Mouse (Mus musculus) thymus, postnatal 0 days (tissue): Measurements from ENCODE around the gene Lgals7. TPM values are rescaled to one million over a fixed set of nuclear protein-coding genes. Genes with fewer than 3 reads are reported as not detected.

Source experiments
- polyA plus RNA-seq: library from polyadenylated mRNA; unstranded; fragments of >200 nt; fragmentation: Nextera tagmentation; extraction: Ambion mirVana; gene quantifications from 2 replicates; pipeline ENCODE4 v1.2.1, GENCODE M21; 2015

The Lgals7 gene
- polyA plus RNA-seq, 1 experiment from 2014 or later = 1.1 TPM

Other genes with a start within 250 kb of the Lgals7 start
- 0.06 and 0.07 TPM in 2 replicates for gene Acp7, start 232.5 kb upstream of the Lgals7 start, polyA plus RNA-seq
- 15.7 and 16.3 TPM in 2 replicates for gene Fbxo27, start 171.0 kb upstream of the Lgals7 start, polyA plus RNA-seq
- 3.8 and 6.3 TPM in 2 replicates for gene Fbxo17, start 147.0 kb upstream of the Lgals7 start, polyA plus RNA-seq
- gene Mrps12, start 122.0 kb upstream of the Lgals7 start, polyA plus RNA-seq = 169 and 190 TPM in 2 replicates
- gene Sars2, start 121.9 kb upstream of the Lgals7 start, polyA plus RNA-seq = 22.5 and 25.3 TPM in 2 replicates
- 0.26 and 0.45 TPM in 2 replicates for gene Ccer2, start 107.7 kb upstream of the Lgals7 start, polyA plus RNA-seq
- gene Sirt2, start 97.1 kb upstream of the Lgals7 start, polyA plus RNA-seq = 57.2 and 63.9 TPM in 2 replicates
- gene Nfkbib, start 96.3 kb upstream of the Lgals7 start, polyA plus RNA-seq = 70.0 and 74.9 TPM in 2 replicates
- gene Rinl, start 74.9 kb upstream of the Lgals7 start, polyA plus RNA-seq = 75.9 and 105 TPM in 2 replicates
- gene Hnrnpl, start 55.3 kb upstream of the Lgals7 start, polyA plus RNA-seq = 285 and 358 TPM in 2 replicates
- gene Ech1, start 38.6 kb upstream of the Lgals7 start, polyA plus RNA-seq = 167 and 184 TPM in 2 replicates
- gene Lgals4, start 30.0 kb upstream of the Lgals7 start, polyA plus RNA-seq = 10.1 and 12.0 TPM in 2 replicates
- gene Capn12, start 17.6 kb downstream of the Lgals7 start, polyA plus RNA-seq = 0.23 and 0.53 TPM in 2 replicates
- gene Actn4, start 98.5 kb downstream of the Lgals7 start, polyA plus RNA-seq = 133 and 138 TPM in 2 replicates
- 497 and 515 TPM in 2 replicates for gene Eif3k, start 118.0 kb downstream of the Lgals7 start, polyA plus RNA-seq
- 76.3 and 78.2 TPM in 2 replicates for gene Map4k1, start 118.2 kb downstream of the Lgals7 start, polyA plus RNA-seq